Mouse (Mus musculus) small intestine, adult 2 months (tissue): Measurements from ENCODE around the gene Kcnj10. TPM values are rescaled to one million over a fixed set of nuclear protein-coding genes. Genes with fewer than 3 reads are reported as not detected.

ENCODE experiments used
- H3K27ac ChIP-seq: fragments of 200-500 bp; 2 replicates; pipeline ENCODE4 v1.5.1; 2012; ENCODE audit warnings: low read depth, low read length, control low read depth, inconsistent platforms; ENCODE audit not compliant: insufficient read depth
- H3K27me3 ChIP-seq: fragments of 200-500 bp; 2 replicates; pipeline ENCODE4 v1.6.1; 2012; ENCODE audit warnings: mild to moderate bottlenecking, moderate library complexity, low read length, inconsistent platforms; ENCODE audit not compliant: control insufficient read depth, insufficient read depth
- H3K36me3 ChIP-seq: fragments of 200-500 bp; 2 replicates; pipeline ENCODE4 v1.6.1; 2012; ENCODE audit warnings: mild to moderate bottlenecking, low read length, control low read depth, inconsistent platforms; ENCODE audit not compliant: control insufficient read depth, insufficient read depth
- H3K4me1 ChIP-seq: fragments of 200-500 bp; 2 replicates; pipeline ENCODE4 v1.6.1; 2012; ENCODE audit warnings: low read length, inconsistent platforms, mixed read lengths; ENCODE audit not compliant: control insufficient read depth, insufficient read depth, insufficient read length
- H3K4me3 ChIP-seq: fragments of 200-500 bp; 2 replicates; pipeline ENCODE4 v1.5.1; 2012; ENCODE audit warnings: low read depth, mild to moderate bottlenecking, control low read depth, inconsistent platforms, low read length, moderate library complexity
- CTCF ChIP-seq: fragments of 200-500 bp; IDR thresholded peaks from 2 replicates; pipeline ENCODE4 v1.5.1; 2012; ENCODE audit warnings: low read depth, mild to moderate bottlenecking, control low read depth, inconsistent platforms, low read length, moderate library complexity, mixed read lengths; ENCODE audit not compliant: insufficient replicate concordance, insufficient read length; ENCODE audit errors: extremely low read depth
- POLR2A ChIP-seq: fragments of 200-500 bp; IDR thresholded peaks from 2 replicates; pipeline ENCODE4 v1.6.1; 2012; ENCODE audit warnings: low read depth, mild to moderate bottlenecking, control low read depth, inconsistent platforms, low read length, moderate library complexity
- WGBS: fragments of 180-500 bp; shearing (Covaris S2); methylation state at CpG from one replicate; pipeline ENCODE4 v1.1.7; 2018; 5-methylcytosine and 5-hydroxymethylcytosine counted together
- polyA plus RNA-seq: library from polyadenylated mRNA; depleted of rRNA; stranded (reverse); fragments of >200 nt; gene quantifications from 2 replicates; pipeline ENCODE4 v1.2.3, GENCODE M21; 2012; rRNA removed

Gene Kcnj10
- 0.44 and 0.65 TPM in 2 replicates for polyA plus RNA-seq

GRCm38 (mm10) chr1:172340729-172341321, at the start of gene Kcnj10:
Gene Kcnj10, plus strand, starts transcription at chr1:172341210.
- H3K4me3 ChIP-seq, result peak within 1 kb of the TSS; percentile 46
- H3K27ac ChIP-seq, result no peak within 1 kb of the TSS
- H3K4me1 ChIP-seq, result no peaks in the 10 kb centered on the region; the same call in 1 of the 2 replicates
- TF ChIP-seq CTCF (no peak), POLR2A (no peak)
- WGBS, result 3% methylated on average over 38 of the region's 38 CpGs
- H3K36me3 ChIP-seq, result no peaks in the 10 kb centered on the region
- H3K27me3 ChIP-seq, result peaks cover 32% of the 10 kb centered on the region

- WGBS, result 60% methylated on average over 2 of the region's 2 CpGs
- no peak for TF ChIP-seq CTCF
- no peak for TF ChIP-seq POLR2A
- H3K27me3 ChIP-seq, result no peaks in the 10 kb centered on the region
- H3K27ac ChIP-seq, result no peak overlapping the region
- H3K4me3 ChIP-seq, result no peak overlapping the region
- no peaks in the 10 kb centered on the region for H3K4me1 ChIP-seq
- no peaks in the 10 kb centered on the region for H3K36me3 ChIP-seq
Observed at GRCm38 (mm10) chr1:172292880-172293279, 48.1 kb upstream of the Kcnj10 start.

- Histone ChIP-seq H3K36me3 (no peaks in the 10 kb centered on the region), H3K27me3 (no peaks in the 10 kb centered on the region), H3K27ac (no peak overlapping the region), H3K4me3 (no peak overlapping the region), H3K4me1 (no peaks in the 10 kb centered on the region)
- 89% methylated on average over 11 of the region's 11 CpGs for WGBS
- TF ChIP-seq POLR2A, result no peak
- no peak for TF ChIP-seq CTCF
Observed at GRCm38 (mm10) chr1:172293449-172293848, 47.6 kb upstream of the Kcnj10 start.

GRCm38 (mm10) chr1:172295751-172296197, 45.2 kb upstream of the Kcnj10 start:
- Histone ChIP-seq H3K27ac (no peak overlapping the region), H3K36me3 (no peaks in the 10 kb centered on the region), H3K27me3 (no peaks in the 10 kb centered on the region), H3K4me3 (peak overlapping the region; percentile 20; the same call in 1 of the 2 replicates), H3K4me1 (no peaks in the 10 kb centered on the region)
- TF ChIP-seq CTCF (no peak), POLR2A (no peak)
- 67% methylated on average over 4 of the region's 4 CpGs for WGBS

- no peak for TF ChIP-seq CTCF
- no peak for TF ChIP-seq POLR2A
- H3K4me3 ChIP-seq, result peak overlapping the region; percentile 55
- WGBS, result 76% methylated on average over 6 of the region's 6 CpGs
- no peaks in the 10 kb centered on the region for H3K4me1 ChIP-seq
- no peaks in the 10 kb centered on the region for H3K36me3 ChIP-seq
- H3K27me3 ChIP-seq, result no peaks in the 10 kb centered on the region
- H3K27ac ChIP-seq, result peak overlapping the region; percentile 77
Observed at GRCm38 (mm10) chr1:172296816-172297510, 44.0 kb upstream of the Kcnj10 start.

- Histone ChIP-seq H3K27me3 (no peaks in the 10 kb centered on the region), H3K27ac (peak within 1 kb of the TSS; percentile 77), H3K36me3 (no peaks in the 10 kb centered on the region), H3K4me1 (no peaks in the 10 kb centered on the region), H3K4me3 (peak within 1 kb of the TSS; percentile 55)
- no peak for TF ChIP-seq POLR2A
- TF ChIP-seq CTCF, result no peak
- WGBS, result 26% methylated on average over 16 of the region's 16 CpGs
Observed at GRCm38 (mm10) chr1:172297611-172298537, 43.1 kb upstream of the Kcnj10 start, which contains the start of gene Atp1a2. Gene Atp1a2, minus strand, starts transcription at chr1:172298064.
